Mouse (Mus musculus): ENCODE data around the gene Gskip.
A peak's percentile ranks its signal among the peaks of the same experiment; 100 is the strongest.

Gene Gskip

DNA sequence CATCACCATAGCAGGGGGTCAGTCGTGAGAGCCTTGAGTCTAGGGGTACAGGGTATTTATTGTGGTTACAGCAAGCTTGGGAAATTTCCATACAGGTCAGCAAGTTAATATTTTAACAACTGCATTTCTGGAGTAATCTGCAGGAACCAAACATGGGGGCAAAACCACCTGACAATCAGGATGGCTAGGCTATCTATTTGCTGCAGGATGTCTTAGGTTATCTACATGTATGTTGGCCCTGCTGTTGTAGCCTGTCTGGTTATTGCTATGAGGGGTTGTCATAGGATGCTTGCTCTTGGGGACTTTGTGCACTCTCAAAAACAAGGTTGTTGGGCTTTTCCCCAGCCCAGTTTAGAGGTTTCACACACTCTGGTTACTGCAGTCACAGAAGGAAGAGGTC, 40.0 kb downstream of the Gskip start:
- DNase-seq, result no peak

DNA sequence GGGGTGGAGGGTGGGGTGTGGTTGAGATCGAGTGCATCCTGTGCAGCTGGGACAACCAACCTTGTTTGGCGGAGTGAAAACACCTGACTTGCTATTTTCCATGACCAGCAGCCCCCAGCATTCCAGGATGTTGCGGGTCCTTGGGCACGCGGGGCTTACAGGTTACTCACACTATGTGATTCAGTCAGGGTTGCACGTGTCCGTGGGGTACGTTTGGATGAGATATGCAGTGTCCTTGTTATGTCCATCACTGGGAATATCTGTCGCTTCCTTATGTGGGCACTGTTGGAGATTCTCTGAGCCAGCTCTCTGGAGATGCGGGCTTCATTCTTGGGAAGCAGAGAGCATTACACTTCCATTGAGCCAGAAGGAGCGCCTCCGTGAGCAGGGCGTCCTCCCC, 41.1 kb downstream of the Gskip start:
- no peak for DNase-seq

DNA sequence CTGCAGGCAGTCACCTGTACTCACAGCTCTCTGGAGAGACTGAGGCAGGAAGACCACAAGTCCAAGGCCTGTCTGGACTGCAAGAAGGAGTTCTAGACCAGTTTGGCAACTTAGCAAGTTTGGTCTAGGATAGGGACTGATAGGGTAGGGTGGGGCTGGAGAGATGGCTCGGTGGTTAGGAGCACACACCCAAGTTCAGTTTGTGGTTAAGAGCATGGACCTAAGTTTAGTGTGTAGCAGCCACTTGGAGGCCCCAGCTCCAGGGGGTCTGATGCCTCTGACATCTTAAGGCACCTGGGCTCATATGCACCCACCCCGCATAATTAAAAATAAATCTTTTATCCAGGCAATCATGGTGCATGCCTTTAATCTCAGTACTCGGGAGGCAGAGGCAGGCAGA, 42.6 kb downstream of the Gskip start:
- no peak for DNase-seq

DNA sequence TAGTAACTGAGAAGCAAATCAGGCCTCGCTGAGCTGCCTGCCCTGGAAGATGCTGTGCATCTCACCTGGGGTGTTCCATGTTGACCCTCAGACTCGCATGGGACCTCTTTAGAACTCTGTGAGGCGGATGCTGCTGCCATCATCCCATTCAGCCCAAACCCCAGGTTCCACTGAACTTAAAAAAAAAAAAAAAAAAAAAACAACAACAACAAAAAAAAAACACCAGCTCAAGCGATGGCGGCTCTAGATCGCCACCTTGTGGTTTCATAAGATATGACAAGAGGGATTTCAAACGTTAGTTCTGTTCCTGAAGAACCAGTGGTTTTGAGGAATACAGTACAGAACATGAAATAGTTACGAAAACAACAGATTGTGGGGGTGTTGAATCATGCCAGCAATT, 43.3 kb downstream of the Gskip start:
- peak in 1 of 2 experiments; percentile 26 for DNase-seq

DNA sequence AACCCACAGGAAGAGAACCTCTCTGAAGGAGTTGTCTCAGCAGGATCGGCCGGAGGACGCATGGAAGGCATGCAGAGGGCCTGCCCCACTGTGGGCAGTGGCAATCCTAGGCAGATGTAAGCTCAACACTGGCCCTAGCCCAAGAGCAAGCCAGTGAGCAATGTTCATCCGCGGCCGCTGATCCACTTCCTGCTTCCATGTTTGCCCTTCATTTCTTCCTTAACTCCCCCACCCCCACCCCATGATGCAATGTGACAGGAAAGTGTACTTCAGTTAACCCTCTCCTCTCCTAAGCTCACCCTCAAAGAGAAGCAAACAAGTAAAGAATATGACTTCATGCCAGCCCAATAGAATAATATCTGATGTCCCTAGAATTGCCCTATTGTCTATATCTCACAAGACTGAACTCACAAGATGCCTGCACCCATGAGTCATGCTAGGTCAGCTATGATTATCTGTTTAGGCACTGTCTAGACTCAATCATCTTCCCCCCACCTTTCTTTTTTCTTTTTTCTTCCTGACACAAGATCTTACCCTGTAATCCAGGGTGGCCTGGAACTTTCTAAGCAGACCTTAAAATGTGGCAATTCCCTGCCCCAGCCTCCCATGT, 46.3 kb downstream of the Gskip start:
- DNase-seq, result no peak

DNA sequence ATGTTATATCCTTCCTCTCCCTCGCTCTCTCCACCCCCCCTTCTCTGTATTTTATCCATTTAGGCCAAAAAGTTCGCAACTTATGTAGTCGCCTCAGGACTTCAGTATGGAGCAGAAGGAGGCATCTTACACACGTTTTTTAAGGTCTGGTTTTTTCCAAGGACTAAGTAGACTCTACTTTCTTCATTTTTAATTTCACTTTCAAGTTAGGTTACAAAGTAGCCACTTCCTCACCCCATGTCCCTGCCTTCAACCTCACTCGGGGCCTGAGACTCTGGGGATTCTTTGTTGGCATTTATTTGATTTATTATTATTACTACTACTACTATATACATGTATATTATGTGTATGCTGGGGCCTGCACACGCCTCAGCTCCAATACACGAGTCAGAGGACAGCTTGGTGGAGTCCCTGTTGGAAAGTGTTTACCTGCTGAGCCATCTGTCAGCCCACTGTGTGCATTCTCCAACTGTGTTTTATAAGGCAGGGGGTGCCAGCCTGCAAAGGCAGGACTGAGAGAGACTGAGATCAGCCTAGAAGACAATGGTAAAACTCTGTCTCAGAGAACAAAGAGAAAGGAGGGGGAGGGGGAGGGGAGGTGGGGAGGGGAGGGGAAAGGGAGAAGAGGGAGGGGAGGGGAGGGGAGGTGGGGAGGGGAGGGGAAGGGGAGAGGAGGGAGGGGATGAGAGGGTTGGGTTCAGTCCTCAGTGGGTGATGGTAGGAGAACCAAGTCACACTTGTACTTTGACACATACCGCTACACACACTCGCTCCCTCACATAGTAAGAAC, 48.9 kb downstream of the Gskip start:
- DNase-seq, result no peak

DNA sequence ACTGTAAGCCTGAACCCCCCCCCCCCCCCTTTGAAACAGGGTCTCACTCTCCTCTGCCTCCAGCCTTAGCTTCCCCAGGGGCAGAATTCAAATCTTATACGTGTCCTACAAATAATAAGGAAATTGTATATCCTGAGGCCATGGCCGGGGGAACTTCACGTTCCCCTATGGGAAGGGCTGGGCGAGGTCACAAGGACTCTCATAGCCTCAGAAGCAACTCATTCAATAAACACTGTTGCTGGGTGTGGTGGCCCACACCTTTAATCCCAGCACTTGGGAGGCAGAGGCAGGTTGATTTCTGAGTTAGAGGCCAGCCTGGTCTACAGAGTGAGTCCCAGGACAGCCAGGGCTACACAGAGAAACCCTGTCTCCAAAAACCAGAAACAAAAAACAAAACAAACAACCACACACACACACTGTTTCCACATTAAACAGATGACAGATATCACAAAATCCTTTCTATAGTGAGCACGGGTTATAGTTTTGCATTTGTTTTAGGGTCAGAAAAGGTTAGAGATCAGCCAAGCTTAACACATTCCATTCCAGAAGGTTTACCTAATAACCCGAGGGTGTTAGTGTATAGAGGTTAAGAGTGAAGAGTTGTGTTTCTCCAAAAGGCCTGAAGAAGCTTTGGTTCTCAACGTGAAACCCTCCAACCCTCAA, 50.7 kb downstream of the Gskip start:
- no peak for DNase-seq

DNA sequence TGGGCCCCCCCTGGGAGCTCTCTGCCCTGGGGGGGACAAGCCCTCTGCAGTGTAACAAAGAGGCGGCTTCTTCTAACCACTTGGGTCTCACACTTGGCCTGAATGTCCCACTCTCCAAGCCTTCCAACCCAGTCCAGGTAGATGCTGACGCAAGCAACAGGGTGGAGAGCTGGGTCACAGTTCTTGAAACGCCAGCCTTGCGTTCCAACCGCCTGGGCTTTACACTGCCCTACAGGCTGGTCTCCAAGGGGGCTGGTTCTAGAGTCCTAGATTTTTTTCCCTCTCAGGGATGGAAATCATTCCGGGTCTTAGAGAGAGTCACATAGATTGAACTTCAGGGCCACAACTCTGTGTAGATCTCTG, 51.2 kb downstream of the Gskip start:
- DNase-seq, result no peak

DNA sequence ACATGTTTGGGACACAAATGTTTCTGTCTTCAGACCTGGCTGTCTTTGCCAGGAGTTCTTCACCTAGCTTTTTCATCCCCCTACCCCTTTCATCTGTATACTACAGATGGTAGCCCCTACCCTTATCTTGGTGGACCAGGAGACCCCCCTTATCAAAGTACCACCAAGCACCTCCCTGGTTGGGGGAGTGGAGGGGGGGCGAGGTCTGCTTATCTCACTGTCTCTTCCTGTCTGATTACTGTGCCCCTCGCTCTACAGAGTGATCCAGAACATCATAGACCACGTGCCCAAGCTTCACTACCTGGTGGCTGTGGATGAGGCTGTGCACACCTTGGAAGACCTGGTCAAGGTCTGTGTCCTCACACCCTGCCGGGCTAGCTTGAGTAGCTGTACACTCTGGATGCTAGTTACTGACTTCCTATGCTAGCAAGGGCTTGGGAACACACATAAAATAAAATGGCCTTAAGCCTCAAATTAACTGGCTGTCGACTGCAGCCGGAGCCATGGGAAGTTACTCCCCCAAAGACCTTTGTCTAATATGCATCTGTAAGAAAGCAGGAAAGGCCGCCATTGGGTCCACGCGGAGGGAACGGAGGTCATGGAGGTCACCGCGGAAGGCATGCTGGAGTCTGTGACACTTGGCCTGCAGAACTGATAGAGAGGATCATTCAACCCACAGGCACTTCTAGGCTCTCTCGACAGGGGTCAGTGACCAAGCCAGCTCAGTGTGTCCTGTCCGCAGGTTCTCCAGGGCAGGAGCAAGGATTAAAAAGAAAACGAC, 53.9 kb downstream of the Gskip start:
- no peak for DNase-seq

DNA sequence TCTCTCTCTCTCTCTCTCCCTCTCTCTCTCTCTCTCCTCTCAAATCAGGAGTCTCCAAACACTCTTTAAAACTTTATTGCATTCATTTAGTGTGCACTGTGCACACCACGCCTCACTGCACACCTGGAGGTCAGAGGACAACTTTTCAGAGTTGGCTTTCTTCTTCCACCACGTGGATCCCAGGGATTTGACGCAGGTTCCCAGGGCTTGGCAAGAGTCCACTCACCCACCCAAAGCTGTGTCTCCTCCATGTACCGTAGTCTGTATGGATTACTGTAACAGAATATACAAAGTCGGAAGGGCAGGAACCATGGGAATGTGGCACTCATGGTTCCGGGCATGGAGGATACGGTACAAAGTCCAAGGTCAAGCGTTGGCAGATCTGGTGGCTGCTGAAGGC, 55.0 kb downstream of the Gskip start:
- DNase-seq, result no peak

DNA sequence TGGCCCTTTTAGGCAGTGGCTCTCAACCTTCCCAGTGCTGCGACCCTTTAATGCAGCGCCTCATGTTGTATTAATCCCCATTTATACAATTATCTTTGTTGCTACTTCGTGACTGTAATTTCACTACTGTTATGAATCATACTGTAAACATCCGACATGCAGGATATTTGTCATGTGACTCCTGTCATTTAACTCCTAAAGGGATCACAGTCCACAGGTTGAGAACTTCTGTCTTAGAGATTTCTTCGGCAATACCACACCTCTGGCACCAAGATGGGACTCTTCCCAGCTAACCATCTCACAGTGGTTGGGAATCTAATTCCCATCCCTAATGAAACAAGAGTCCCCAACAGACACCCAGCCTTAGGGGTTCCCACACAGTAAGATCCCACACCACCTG, 63.5 kb downstream of the Gskip start:
- DNase-seq, result no peak
